Mouse (Mus musculus): ENCODE data around the gene Olfr1497.
"Not testable (repeated sequence)": the region's sequence is repeated elsewhere in the genome, so short reads cannot be mapped to it uniquely, and the experiment has no call there.

Gene Olfr1497

GRCm38 (mm10) chr19:13798102-13798501 is at the start of gene Olfr1497:
TSS of gene Olfr1497 (minus strand) at chr19:13798202.
- DNase-seq = no peak

- no peak for DNase-seq
Measured at GRCm38 (mm10) chr19:13830388-13830787, 32.4 kb upstream of the Olfr1497 start, which contains the start of gene Olfr1500. TSS of gene Olfr1500 (minus strand) at chr19:13830488.

GRCm38 (mm10) chr19:13828447-13828846 is 30.4 kb upstream of the Olfr1497 start:
- no peak for DNase-seq

- no peak for DNase-seq
Measured at GRCm38 (mm10) chr19:13820847-13821246, 22.8 kb upstream of the Olfr1497 start.

GRCm38 (mm10) chr19:13819347-13819746 is 21.3 kb upstream of the Olfr1497 start, which contains the start of gene Olfr1499:
TSS of gene Olfr1499 (minus strand) at chr19:13819447.
- DNase-seq = no peak

- DNase-seq = no peak
Measured at GRCm38 (mm10) chr19:13818827-13819226, 20.8 kb upstream of the Olfr1497 start.

GRCm38 (mm10) chr19:13812823-13813222 is 14.8 kb upstream of the Olfr1497 start:
- DNase-seq = no peak

- not testable (repeated sequence) for DNase-seq
Measured at GRCm38 (mm10) chr19:13805486-13805885, 7.5 kb upstream of the Olfr1497 start.

GRCm38 (mm10) chr19:13777578-13777977 is 20.4 kb downstream of the Olfr1497 start, which contains the start of gene Olfr1496:
TSS of gene Olfr1496 (plus strand) at chr19:13777878.
- DNase-seq = no peak

- DNase-seq = no peak
Measured at GRCm38 (mm10) chr19:13768565-13769276, 29.3 kb downstream of the Olfr1497 start.

- DNase-seq = no peak
Measured at GRCm38 (mm10) chr19:13764306-13764705, 33.7 kb downstream of the Olfr1497 start, which contains the start of gene Olfr1495. TSS of gene Olfr1495 (plus strand) at chr19:13764606.

- no peak for DNase-seq
Measured at GRCm38 (mm10) chr19:13749366-13749765, 48.6 kb downstream of the Olfr1497 start.
